Mouse (Mus musculus) hindbrain, postnatal 0 days (tissue): ENCODE results near the gene Taar8a. TPM values are rescaled to one million over a fixed set of nuclear protein-coding genes. Genes with fewer than 3 reads are reported as not detected.
"Not testable (repeated sequence)": the region's sequence is repeated elsewhere in the genome, so short reads cannot be mapped to it uniquely, and the experiment has no call there.

Experiments
- ATAC-seq: fragments of 200-750 bp; cut with Nextera tagmentation; 2 replicates; pipeline ENCODE4 v1.8.0; 2017; ENCODE audit warnings: mild to moderate bottlenecking, moderate TSS enrichment, moderate library complexity
- DNase-seq: peaks from one replicate; pipeline ENCODE4 v3.0.0-alpha.2; 2015; ENCODE audit warnings: low spot score
- H3K27ac ChIP-seq: fragments of 300-500 bp; sonication (generic); 2 replicates; pipeline ENCODE4 v1.5.1; 2014; ENCODE audit warnings: mild to moderate bottlenecking
- H3K27me3 ChIP-seq: fragments of 300-500 bp; sonication (generic); 2 replicates; pipeline ENCODE4 v1.6.1; 2014; ENCODE audit warnings: low read length, mixed read lengths; ENCODE audit not compliant: insufficient read depth
- H3K36me3 ChIP-seq: fragments of 300-500 bp; sonication (generic); 2 replicates; pipeline ENCODE4 v1.6.1; 2014; ENCODE audit warnings: low read length, mixed read lengths; ENCODE audit not compliant: insufficient read depth
- H3K4me1 ChIP-seq: fragments of 300-500 bp; sonication (generic); 2 replicates; pipeline ENCODE4 v1.6.1; 2014; ENCODE audit warnings: antibody characterized with exemption, low read length, mixed read lengths; ENCODE audit not compliant: insufficient read depth
- H3K4me2 ChIP-seq: fragments of 300-500 bp; sonication (generic); 2 replicates; pipeline ENCODE4 v1.6.1; 2014; ENCODE audit warnings: low read depth, mild to moderate bottlenecking, low read length, moderate library complexity, mixed read lengths
- H3K4me3 ChIP-seq: fragments of 300-500 bp; sonication (generic); 2 replicates; pipeline ENCODE4 v1.5.1; 2014; ENCODE audit warnings: low read length
- H3K9ac ChIP-seq: fragments of 300-500 bp; sonication (generic); replicated peaks from 2 replicates; pipeline ENCODE4 v1.6.1; 2014; ENCODE audit warnings: mild to moderate bottlenecking, low read length, moderate library complexity, mixed read lengths
- H3K9me3 ChIP-seq: fragments of 300-500 bp; sonication (generic); 2 replicates; pipeline ENCODE4 v1.6.1; 2016; ENCODE audit warnings: low read length, mixed read lengths
- CTCF ChIP-seq: IDR thresholded peaks from 2 replicates; pipeline ENCODE4 v1.5.1; 2016; ENCODE audit warnings: antibody characterized with exemption, control low read depth, low read depth
- WGBS: fragments of 180-500 bp; shearing (Covaris S2); extraction: QIAGEN DNeasy Blood & Tissue Kit; methylation state at CpG from one replicate; pipeline ENCODE4 v1.1.7; 2014; 5-methylcytosine and 5-hydroxymethylcytosine counted together
- polyA plus RNA-seq: library from polyadenylated mRNA; unstranded; fragments of >200 nt; fragmentation: Nextera tagmentation; extraction: Ambion mirVana; gene quantifications from 2 replicates; pipeline ENCODE4 v1.2.1, GENCODE M21; 2015
- total RNA-seq: library from RNA; depleted of rRNA; stranded (reverse); fragments of >200 nt; gene quantifications from 2 replicates; pipeline ENCODE4 v1.2.3, GENCODE M21; 2014

Taar8a gene
- total and polyA plus RNA-seq, 2 experiments from 2014 or later: not detected

DNA sequence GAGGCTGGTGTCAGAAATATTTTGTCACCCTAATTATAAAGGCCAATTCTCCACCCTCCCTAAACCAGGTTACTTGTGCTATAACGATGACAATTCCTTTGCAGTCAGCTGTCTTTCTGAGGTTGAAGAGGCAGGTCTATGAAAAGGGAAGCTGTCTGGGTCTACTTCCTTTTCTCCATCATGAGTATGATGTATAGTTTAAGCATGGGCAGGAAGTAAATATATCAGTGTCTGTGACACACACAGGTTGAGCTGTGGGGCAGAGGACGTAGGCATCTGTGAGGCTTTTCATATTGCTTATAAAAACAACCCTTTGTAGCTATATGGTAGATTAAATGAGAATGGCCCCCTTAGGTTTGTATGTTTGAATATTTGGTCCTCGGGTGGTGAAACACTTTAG, 17.3 kb upstream of the Taar8a start:
- ATAC-seq (no peak), DNase-seq (no peak)
- Histone ChIP-seq H3K4me1 (no peaks in the 10 kb centered on the region), H3K27me3 (no peaks in the 10 kb centered on the region), H3K36me3 (no peaks in the 10 kb centered on the region), H3K27ac (no peak overlapping the region), H3K9me3 (no peaks in the 10 kb centered on the region), H3K4me3 (no peak overlapping the region), H3K4me2 (no peak overlapping the region), H3K9ac (no peak overlapping the region)
- TF ChIP-seq CTCF: no peak
- WGBS: 93% methylated on average over 3 of the region's 3 CpGs

DNA sequence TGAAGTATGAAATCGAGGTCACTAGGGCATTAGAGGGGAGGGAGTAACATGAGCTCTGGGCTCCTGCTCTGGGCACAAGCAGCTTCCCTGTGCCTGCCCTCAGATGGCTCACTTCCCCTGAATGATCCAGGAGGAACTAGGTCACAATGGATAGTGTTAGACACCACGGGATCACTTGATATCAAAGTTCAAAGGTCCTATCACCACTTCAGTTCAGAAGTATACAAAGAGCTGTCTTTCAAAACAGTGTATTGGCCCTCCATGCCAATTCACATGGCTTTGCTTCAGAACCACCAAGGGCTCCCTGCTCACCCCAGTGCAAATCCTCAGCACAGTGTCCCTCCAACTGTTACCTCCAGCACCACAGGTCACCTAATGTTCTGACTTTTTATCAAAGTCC, 1.5 kb upstream of the Taar8a start:
- 50% methylated on average over 2 of the region's 2 CpGs for WGBS
- ATAC-seq, H3K9me3 ChIP-seq, H3K4me1 ChIP-seq, H3K4me3 ChIP-seq, H3K9ac ChIP-seq, H3K36me3 ChIP-seq, H3K27ac ChIP-seq, DNase-seq, H3K4me2 ChIP-seq, H3K27me3 ChIP-seq: not testable (repeated sequence)

DNA sequence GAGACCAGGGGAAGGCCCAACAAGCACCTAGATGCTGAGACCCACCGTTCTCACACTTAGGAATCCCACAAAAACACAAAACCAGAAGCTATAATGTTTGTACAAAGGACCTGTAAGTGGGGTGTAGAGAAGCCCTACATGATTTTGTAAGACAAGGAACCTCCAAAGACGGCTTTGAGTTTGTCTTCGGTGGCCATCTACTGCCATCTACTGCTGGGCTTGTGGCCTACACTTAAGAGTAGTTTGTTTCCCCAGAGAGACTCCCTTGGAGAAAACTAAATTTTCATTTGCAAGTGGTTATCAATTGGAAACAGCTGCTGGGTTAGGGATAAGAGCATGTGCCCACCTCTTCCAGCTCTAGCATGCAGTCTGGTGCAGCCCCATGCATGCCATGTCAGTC, 3.9 kb downstream of the Taar8a start:
- Histone ChIP-seq H3K9me3 (no peaks in the 10 kb centered on the region), H3K4me3 (no peak overlapping the region), H3K4me1 (no peaks in the 10 kb centered on the region), H3K9ac (no peak overlapping the region), H3K4me2 (no peak overlapping the region), H3K27ac (no peak overlapping the region), H3K36me3 (no peaks in the 10 kb centered on the region), H3K27me3 (no peaks in the 10 kb centered on the region)
- 51% methylated on average over 3 of the region's 3 CpGs for WGBS
- ATAC-seq: no peak
- TF ChIP-seq CTCF: peak; percentile 67
- peak; percentile 66 for DNase-seq

DNA sequence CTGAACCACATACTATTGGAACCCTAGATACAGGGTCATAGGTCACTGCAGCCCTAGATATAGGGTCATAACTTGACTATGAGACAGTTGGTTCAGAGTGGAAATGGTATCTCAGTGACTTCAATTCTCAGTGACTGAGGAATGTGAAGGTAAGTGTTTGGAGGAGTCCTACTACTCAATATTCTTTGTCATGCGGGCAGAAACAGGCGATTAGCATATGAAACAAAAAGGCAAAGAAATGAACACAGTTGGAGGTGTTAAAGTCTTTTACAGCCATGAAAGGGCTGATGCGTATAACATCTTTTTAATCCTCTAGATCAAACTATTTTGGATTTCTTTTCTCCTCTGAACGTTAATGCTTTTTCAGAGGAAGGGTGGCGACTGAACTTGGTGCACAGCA, 9.6 kb downstream of the Taar8a start:
- Histone ChIP-seq H3K4me1 (no peaks in the 10 kb centered on the region), H3K4me3 (no peak overlapping the region), H3K9ac (no peak overlapping the region), H3K27ac (no peak overlapping the region), H3K4me2 (no peak overlapping the region), H3K27me3 (no peaks in the 10 kb centered on the region), H3K36me3 (no peaks in the 10 kb centered on the region), H3K9me3 (no peaks in the 10 kb centered on the region)
- TF ChIP-seq CTCF: no peak
- DNase-seq: no peak
- 46% methylated on average over 5 of the region's 5 CpGs for WGBS
- ATAC-seq: no peak

DNA sequence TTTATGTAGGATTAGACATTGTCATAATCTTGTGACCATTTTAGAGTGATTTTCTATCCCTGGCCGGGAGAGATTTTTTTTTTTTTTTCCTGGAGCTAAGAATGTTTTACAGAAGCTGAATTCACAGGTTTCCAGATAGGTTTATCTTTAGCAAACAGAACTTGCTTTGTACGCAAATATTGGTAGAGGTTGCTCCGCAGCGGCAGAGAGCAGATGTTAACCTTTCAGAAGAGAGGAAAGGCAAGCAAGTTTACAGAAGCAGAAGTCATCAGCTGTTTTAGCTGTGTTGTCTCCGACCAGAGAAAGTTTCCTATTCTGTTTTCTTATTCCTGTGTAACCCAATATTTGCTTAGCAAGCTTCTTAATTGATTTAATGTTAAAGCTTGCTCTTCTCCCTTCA, 10.3 kb downstream of the Taar8a start:
- WGBS: 89% methylated on average over 5 of the region's 5 CpGs
- TF ChIP-seq CTCF: no peak
- Histone ChIP-seq H3K4me2 (no peak overlapping the region), H3K27me3 (no peaks in the 10 kb centered on the region), H3K27ac (no peak overlapping the region), H3K4me3 (no peak overlapping the region), H3K9ac (no peak overlapping the region), H3K36me3 (no peaks in the 10 kb centered on the region), H3K9me3 (no peaks in the 10 kb centered on the region), H3K4me1 (no peaks in the 10 kb centered on the region)
- DNase-seq (no peak), ATAC-seq (no peak)

DNA sequence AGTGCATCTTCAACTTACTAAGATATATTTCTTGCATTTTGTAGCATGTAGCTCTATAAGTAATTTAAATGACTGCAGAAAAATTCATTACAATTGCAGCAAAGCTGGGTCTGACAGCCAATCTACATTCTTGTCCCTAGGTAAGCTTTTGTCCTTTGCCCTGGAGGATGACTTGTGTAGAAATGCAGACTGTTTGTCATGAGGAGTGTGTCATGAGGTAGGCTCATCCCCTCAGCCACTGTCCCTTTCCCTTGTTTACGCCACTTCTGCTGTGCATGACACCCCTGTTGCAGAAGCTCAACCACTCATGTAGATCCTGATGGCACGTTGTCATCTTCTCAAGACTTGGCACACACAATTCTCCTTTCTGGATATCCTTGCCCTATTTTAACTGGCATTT, 10.9 kb downstream of the Taar8a start:
- no peak overlapping the region for H3K4me3 ChIP-seq
- H3K27me3 ChIP-seq: no peaks in the 10 kb centered on the region
- no peak overlapping the region for H3K9ac ChIP-seq
- H3K27ac ChIP-seq: no peak overlapping the region
- WGBS: 89% methylated on average over 2 of the region's 2 CpGs
- no peaks in the 10 kb centered on the region for H3K4me1 ChIP-seq
- no peak for DNase-seq
- no peak for TF ChIP-seq CTCF
- H3K4me2 ChIP-seq: no peak overlapping the region
- H3K9me3 ChIP-seq: no peaks in the 10 kb centered on the region
- no peaks in the 10 kb centered on the region for H3K36me3 ChIP-seq
- no peak for ATAC-seq

DNA sequence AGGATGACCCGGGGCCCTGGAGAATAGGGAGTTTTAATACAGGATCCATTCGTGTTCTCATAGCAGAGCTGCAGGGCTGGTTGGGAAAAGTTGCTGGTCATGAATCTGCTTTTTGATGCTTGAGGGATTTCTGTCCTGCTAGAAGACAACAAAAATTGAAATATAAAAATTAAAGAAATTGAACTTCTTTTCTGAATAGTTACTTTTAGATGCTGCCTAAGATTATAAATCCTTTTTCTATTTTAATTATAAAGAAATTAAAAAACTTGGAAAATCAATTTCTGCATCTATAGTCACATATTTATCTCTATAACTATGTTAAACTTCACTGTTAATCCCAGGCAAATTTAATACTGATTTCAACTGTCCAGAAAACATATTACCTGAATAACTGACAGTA, 15.9 kb downstream of the Taar8a start, which contains the start of gene Taar8b:
Taar8b (minus strand) TSS at position 101 of the 400 bp plus-strand sequence.
- no peaks in the 10 kb centered on the region for H3K9me3 ChIP-seq
- DNase-seq (no peak), ATAC-seq (no peak)
- no peak for TF ChIP-seq CTCF
- 77% methylated on average over 2 of the region's 2 CpGs for WGBS
- H3K36me3 ChIP-seq: no peaks in the 10 kb centered on the region
- no peaks in the 10 kb centered on the region for H3K27me3 ChIP-seq
- H3K4me1 ChIP-seq: no peaks in the 10 kb centered on the region
- H3K4me3 ChIP-seq: no peak within 1 kb of the TSS
- no peak within 1 kb of the TSS for H3K9ac ChIP-seq
- no peak within 1 kb of the TSS for H3K27ac ChIP-seq
- H3K4me2 ChIP-seq: no peak within 1 kb of the TSS

DNA sequence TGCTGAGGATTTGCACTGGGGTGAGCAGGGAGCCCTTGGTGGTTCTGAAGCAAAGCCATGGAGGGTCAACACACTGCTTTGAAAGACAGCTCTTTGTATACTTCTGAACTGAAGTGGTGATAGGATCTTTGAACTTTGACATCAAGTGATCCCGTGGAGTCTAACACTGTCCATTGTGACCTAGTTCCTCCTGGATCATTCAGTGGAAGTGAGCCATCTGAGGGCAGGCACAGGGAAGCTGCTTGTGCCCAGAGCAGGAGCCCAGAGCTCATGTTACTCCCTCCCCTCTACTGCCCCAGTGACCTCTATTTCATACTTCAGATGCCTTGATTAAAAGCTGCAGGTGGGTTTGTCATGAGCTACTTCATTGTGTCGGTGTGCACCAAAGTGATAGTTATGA, 20.7 kb downstream of the Taar8a start:
- H3K9me3 ChIP-seq, H3K4me2 ChIP-seq, H3K4me1 ChIP-seq, ATAC-seq, H3K27me3 ChIP-seq, H3K27ac ChIP-seq, DNase-seq, H3K4me3 ChIP-seq, H3K36me3 ChIP-seq, H3K9ac ChIP-seq: not testable (repeated sequence)
- WGBS: 71% methylated on average over 2 of the region's 2 CpGs

DNA sequence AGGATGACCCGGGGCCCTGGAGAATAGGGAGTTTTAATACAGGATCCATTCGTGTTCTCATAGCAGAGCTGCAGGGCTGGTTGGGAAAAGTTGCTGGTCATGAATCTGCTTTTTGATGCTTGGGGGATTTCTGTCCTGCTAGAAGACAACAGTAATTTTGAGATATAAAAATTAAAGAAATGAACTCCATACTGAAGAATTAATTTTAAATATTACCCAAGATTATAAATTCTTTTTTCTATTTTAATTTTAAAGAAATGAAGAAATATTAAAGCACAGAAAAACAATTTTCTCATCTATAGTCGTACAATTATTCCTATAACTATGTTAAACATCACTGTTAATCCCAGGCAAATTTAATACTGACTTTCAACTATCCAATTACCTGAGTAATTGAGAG, 25.5 kb downstream of the Taar8a start, which contains the start of gene Taar8c:
Taar8c (minus strand) TSS at position 101 of the 400 bp plus-strand sequence.
- not testable (repeated sequence) for H3K9me3 ChIP-seq, H3K4me2 ChIP-seq, H3K27ac ChIP-seq, H3K4me1 ChIP-seq, ATAC-seq, H3K36me3 ChIP-seq, H3K27me3 ChIP-seq, DNase-seq, H3K4me3 ChIP-seq, H3K9ac ChIP-seq
- 89% methylated on average over 1 of the region's 3 CpGs for WGBS

DNA sequence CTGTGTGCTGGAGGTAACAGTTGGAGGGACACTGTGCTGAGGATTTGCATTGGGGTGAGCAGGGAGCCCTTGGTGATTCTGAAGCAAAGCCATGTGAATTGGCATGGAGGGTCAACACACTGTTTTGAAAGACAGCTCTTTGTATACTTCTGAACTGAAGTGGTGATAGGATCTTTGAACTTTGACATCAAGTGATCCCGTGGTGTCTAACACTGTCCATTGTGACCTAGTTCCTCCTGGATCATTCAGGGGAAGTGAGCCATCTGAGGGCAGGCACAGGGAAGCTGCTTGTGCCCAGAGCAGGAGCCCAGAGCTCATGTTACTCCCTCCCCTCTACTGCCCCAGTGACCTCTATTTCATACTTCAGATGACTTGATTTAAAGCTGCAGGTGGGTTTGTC, 27.0 kb downstream of the Taar8a start:
- not testable (repeated sequence) for ATAC-seq, H3K27me3 ChIP-seq
- WGBS: 45% methylated on average over 1 of the region's 1 CpGs

More for the DNA sequence above, 27.0 kb downstream of the Taar8a start:
- not testable (repeated sequence) for H3K9me3 ChIP-seq, H3K4me2 ChIP-seq, H3K4me3 ChIP-seq, H3K27ac ChIP-seq, H3K36me3 ChIP-seq, DNase-seq, H3K4me1 ChIP-seq, H3K9ac ChIP-seq
